Mouse (Mus musculus): Measurements from ENCODE around the gene Olfr173.

Gene Olfr173

DNA sequence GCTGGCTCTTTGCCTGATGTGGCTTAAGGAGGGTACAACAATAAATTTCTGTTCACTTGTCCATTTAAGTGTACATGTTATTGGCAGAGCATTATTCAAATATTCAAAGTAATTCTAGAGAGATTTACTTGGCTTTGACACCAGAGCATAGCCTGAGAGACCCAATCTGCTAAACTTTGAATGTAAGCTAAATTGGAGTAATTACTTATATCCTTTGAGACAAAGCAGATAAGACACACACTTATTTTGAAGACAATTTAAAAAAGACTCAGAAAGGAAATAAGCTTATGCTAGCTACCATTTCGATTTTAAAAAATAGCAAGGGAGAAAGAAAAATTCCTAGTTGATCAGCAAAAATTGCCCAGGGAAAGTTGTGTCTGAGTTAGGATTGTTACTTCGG, at the start of gene Olfr173:
TSS of gene Olfr173 (minus strand) at position 101 of the 400 bp plus-strand sequence.
- no peak for DNase-seq

GRCm38 (mm10) chr16:58826732-58827319, 26.8 kb upstream of the Olfr173 start, which contains the start of gene Olfr175-ps1:
Gene Olfr175-ps1, minus strand, starts transcription at chr16:58826782.
- no peak for DNase-seq

GRCm38 (mm10) chr16:58763076-58763475, 37.0 kb downstream of the Olfr173 start, which contains the start of gene Olfr172:
Gene Olfr172, minus strand, starts transcription at chr16:58763176.
- no peak for DNase-seq

DNA sequence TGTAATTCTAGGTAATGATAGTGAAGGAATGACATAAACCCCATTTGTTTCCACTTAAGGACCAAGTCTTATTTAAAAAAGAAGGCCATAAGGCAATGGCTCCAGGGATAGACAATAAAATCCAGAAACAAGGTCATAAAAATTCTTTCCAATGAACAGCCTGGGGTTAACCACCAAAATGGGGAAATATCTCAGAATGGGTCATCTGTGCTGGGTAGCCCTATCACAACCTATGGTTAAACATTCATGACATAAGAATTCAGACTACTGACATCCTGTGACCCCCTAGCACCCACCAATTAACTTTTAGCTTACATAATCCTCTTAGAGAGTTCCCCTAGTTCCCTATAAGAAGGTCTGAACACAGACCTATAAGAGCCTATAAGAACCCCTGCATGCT, 43.9 kb downstream of the Olfr173 start:
- no peak for DNase-seq

GRCm38 (mm10) chr16:58751314-58751713, 48.8 kb downstream of the Olfr173 start:
- DNase-seq = no peak

- DNase-seq = no peak
Observed at GRCm38 (mm10) chr16:58746715-58747114, 53.4 kb downstream of the Olfr173 start.

Measured in kidney, adult 11 months (tissue).